Mouse (Mus musculus): Measurements from ENCODE around the gene Hmgn3. TPM values are rescaled to one million over a fixed set of nuclear protein-coding genes. Genes with fewer than 3 reads are reported as not detected.
"Not testable (repeated sequence)": the region's sequence is repeated elsewhere in the genome, so short reads cannot be mapped to it uniquely, and the experiment has no call there.

Hmgn3 gene
- 2.1 and 7.0 TPM in 2 replicates for total RNA-seq (2017)

DNA sequence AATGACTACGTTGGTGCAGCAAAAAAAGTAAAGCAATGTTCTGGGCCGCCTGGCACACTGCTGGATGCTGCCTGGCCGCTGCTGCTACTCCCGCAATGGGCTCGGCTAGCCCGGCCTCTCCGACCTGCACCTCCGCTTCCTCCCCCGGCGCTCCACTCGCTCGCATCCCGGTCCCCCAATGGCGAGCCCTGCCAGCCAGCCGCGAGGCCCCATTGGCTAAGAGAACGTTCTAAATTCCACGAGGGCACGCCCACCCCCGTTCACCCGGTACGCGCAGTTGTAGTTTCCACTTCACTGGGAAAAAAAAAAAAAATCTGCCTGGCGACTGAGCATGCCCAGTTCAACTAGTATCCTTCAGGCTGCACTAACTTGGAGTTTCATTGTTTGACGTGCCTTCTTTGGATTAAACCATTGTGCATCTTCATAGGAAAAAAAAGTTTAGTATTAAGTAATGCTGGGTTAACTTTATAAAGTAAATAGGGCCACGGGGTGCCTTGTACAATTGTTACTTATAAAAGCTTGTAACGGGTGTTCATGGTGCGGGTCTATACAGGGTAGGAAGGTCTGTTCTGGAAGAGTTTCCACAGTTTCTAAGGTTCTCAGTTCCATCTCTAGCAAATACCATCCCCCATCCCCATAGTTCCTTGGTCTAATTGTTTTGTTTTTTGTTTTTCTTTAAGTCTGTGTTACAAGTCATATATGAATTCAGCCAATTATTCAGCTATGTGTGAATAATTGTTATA lies at the start of gene Hmgn3:
TSS of gene Hmgn3 (minus strand) at position 240 of the 743 bp plus-strand sequence.
- peak; percentile 69 for ATAC-seq (ENCODE audit: extremely low read depth, insufficient number of reproducible peaks, low FRiP score, poor library complexity, severe bottlenecking)

GRCm38 (mm10) chr9:83195765-83196164 lies 49.3 kb upstream of the Hmgn3 start:
- no peak for ATAC-seq (ENCODE audit: extremely low read depth, insufficient number of reproducible peaks, low FRiP score, poor library complexity, severe bottlenecking)

DNA sequence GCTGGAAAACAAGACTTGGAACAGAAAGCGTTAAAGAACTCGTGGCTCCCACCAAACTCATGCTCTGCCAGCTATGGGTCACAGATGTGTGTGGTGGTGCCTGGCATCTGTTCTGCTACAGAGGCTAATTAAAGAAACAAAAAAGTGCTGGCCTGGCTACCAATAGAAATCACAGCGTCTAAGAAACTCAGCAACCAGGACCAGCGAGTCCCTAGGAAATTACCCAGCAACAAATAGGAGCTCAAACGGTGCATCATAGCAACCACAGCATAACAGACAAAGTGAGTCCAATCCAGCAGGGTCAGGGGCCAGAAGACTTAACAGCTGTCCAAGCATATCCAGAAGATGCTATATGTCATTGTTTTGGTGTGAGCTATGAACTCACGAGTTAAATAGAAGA lies 48.5 kb upstream of the Hmgn3 start:
- no peak for ATAC-seq (ENCODE audit: extremely low read depth, insufficient number of reproducible peaks, low FRiP score, poor library complexity, severe bottlenecking)

- no peak for ATAC-seq (ENCODE audit: extremely low read depth, insufficient number of reproducible peaks, low FRiP score, poor library complexity, severe bottlenecking)
Observed at GRCm38 (mm10) chr9:83187752-83188151, 41.3 kb upstream of the Hmgn3 start.

GRCm38 (mm10) chr9:83145591-83146445 lies 667 bp downstream of the Hmgn3 start:
- peak; percentile 24; the same call in 1 of the 2 replicates for ATAC-seq (ENCODE audit: extremely low read depth, insufficient number of reproducible peaks, low FRiP score, poor library complexity, severe bottlenecking)

DNA sequence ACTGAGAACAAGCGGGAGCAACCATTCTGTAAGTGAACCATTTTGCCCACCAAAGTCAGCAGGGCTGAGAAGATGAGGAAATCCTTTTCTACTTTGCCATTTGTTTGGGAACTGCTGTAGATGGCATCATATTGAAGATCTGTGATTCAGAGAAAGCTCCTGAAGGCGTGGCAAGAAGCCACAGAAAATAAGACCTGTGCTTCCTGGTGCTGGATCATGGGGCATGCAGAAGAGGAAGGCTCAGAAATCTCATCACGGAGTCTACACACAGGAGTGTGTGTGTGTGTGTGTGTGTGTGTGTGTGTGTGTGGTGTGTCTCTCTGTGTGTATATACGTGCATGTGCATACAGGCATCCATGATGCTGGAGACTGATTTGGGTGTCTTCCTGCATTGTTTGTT lies 16.7 kb downstream of the Hmgn3 start:
- no peak for ATAC-seq (ENCODE audit: extremely low read depth, insufficient number of reproducible peaks, low FRiP score, poor library complexity, severe bottlenecking)

GRCm38 (mm10) chr9:83127840-83128239 lies 18.6 kb downstream of the Hmgn3 start:
- ATAC-seq (ENCODE audit: extremely low read depth, insufficient number of reproducible peaks, low FRiP score, poor library complexity, severe bottlenecking): no peak

DNA sequence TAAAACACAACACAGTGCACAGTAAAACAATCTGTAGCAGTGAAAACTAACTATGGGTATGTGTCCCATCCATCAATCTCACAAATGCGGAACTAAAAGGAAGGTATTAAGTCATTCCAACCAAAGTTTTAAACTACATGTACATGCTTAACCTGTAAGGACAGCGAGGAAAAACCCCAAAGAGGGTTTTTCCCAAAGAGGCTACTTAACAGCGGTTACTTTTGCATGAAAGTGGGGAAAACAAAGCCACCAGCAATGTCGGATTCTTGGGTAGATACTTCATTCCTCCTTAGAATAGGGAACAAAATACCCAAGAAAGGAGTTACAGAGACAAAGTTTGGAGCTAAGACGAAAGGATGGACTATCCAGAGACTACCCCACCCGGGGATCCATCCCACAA lies 20.0 kb downstream of the Hmgn3 start:
- ATAC-seq (ENCODE audit: extremely low read depth, insufficient number of reproducible peaks, low FRiP score, poor library complexity, severe bottlenecking): not testable (repeated sequence)

DNA sequence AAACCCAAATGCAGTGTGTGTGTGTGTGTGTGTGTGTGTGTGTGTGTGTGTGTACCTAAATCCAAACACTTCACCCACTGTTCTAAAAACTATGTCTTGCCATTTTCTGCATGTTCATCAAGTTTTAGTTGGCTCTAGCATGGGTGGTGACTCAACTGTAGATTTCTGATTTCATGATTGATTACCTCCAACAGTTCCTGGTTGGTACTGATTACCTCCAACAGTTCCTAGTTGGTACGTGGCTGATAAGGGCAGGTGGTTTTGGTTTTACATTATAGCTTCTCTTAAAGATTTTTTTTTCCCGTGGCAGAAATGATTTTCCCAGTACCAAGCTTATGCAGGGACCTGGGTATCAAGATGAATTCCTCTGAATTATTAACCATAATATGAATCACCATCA lies 27.3 kb downstream of the Hmgn3 start:
- no peak for ATAC-seq (ENCODE audit: extremely low read depth, insufficient number of reproducible peaks, low FRiP score, poor library complexity, severe bottlenecking)

- ATAC-seq (ENCODE audit: extremely low read depth, insufficient number of reproducible peaks, low FRiP score, poor library complexity, severe bottlenecking): no peak
Observed at GRCm38 (mm10) chr9:83117486-83117885, 29.0 kb downstream of the Hmgn3 start.

- ATAC-seq (ENCODE audit: extremely low read depth, insufficient number of reproducible peaks, low FRiP score, poor library complexity, severe bottlenecking): no peak
Observed at GRCm38 (mm10) chr9:83116774-83117474, 29.6 kb downstream of the Hmgn3 start.

- no peak for ATAC-seq (ENCODE audit: extremely low read depth, insufficient number of reproducible peaks, low FRiP score, poor library complexity, severe bottlenecking)
Observed at GRCm38 (mm10) chr9:83115676-83116075, 30.8 kb downstream of the Hmgn3 start.

DNA sequence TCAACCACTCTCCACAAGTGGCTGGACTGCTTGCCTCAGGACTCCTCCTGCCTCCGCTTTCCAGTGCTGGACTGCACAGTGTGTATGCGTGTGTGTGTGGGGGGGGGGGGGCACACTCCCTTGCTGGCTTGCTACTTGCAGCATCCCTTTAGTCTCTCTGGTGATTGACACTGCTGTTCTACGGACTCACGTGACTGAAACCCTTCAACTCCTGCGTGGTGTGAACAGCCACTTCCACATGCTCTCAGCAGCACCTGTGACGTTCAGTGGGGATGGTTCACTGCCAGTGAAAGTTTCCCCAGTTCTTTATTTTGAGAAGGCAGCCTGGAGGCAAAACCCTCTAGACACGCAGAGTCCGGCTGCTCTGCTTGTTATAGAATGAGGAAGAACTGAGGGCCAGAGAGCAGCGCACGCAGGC lies 32.7 kb downstream of the Hmgn3 start:
- peak; percentile 70 for ATAC-seq (ENCODE audit: extremely low read depth, insufficient number of reproducible peaks, low FRiP score, poor library complexity, severe bottlenecking)

GRCm38 (mm10) chr9:83112305-83112768 lies 34.1 kb downstream of the Hmgn3 start:
- ATAC-seq (ENCODE audit: extremely low read depth, insufficient number of reproducible peaks, low FRiP score, poor library complexity, severe bottlenecking): peak; percentile 41; the same call in 1 of the 2 replicates

GRCm38 (mm10) chr9:83111789-83112188 lies 34.7 kb downstream of the Hmgn3 start:
- ATAC-seq (ENCODE audit: extremely low read depth, insufficient number of reproducible peaks, low FRiP score, poor library complexity, severe bottlenecking): no peak

GRCm38 (mm10) chr9:83111117-83111686 lies 35.3 kb downstream of the Hmgn3 start:
- no peak for ATAC-seq (ENCODE audit: extremely low read depth, insufficient number of reproducible peaks, low FRiP score, poor library complexity, severe bottlenecking)

GRCm38 (mm10) chr9:83110406-83111116 lies 35.9 kb downstream of the Hmgn3 start:
- ATAC-seq (ENCODE audit: extremely low read depth, insufficient number of reproducible peaks, low FRiP score, poor library complexity, severe bottlenecking): no peak

DNA sequence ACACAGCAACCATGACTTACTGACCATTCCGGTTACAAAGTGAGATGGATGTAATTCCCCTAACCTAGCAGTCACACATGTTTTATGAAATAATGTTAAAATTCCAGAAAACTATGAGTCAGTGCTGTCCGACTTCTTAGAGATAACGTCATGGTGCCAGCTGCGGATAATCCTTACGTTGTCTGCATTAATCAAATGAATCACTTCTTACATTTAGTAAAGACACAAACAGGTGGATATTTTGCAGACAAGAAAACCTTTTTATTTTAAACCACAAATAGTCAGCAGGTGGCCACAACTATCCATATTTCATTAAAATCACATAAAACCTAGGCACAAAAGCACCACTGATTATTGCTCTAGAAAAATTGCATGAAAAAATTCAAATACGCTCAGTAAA lies 36.8 kb downstream of the Hmgn3 start:
- no peak for ATAC-seq (ENCODE audit: extremely low read depth, insufficient number of reproducible peaks, low FRiP score, poor library complexity, severe bottlenecking)

Data from neutrophil, adult 5-6 weeks (primary cell).